Mouse (Mus musculus): ENCODE results near the gene Chmp1a. TPM values are rescaled to one million over a fixed set of nuclear protein-coding genes. Genes with fewer than 3 reads are reported as not detected.

Gene Chmp1a
- polyA plus RNA-seq, 1 experiment from 2014 or later, result 248 TPM

DNA sequence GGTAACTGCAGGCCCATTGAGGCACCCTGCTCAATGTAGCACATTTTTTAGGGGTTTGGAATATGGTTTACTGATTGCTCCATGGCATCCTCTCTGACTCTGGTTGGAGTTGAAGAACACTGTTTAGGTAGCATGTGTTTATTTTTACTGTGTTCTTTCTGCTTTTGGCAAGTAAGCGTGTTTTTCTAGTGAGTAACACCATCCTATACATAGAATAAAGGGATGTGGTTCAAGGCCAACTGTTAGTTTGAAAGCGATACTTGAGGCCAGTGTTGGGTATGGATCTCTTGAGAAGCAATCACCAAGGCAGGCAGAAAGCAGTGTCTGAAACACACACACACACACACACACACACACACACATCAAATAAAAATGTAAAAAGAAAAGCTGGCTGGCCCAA is 24.6 kb downstream of the Chmp1a start:
- no peaks in the 10 kb centered on the region for H3K27me3 ChIP-seq (replicated peaks; ENCODE audit: control insufficient read depth, insufficient read depth, low read length)
- H3K27ac ChIP-seq (ENCODE audit: low read length), result no peak overlapping the region
- H3K9ac ChIP-seq (replicated peaks; ENCODE audit: low read depth, low read length), result no peak overlapping the region
- 84% methylated on average over 2 of the region's 2 CpGs for WGBS
- no peak overlapping the region for H3K4me3 ChIP-seq (replicated peaks; ENCODE audit: low read length)
- ATAC-seq, result no peak
- H3K4me2 ChIP-seq (ENCODE audit: low read length), result no peak overlapping the region
- H3K4me1 ChIP-seq (replicated peaks; ENCODE audit: control insufficient read depth, insufficient read depth, low read length), result no peaks in the 10 kb centered on the region
- H3K36me3 ChIP-seq (ENCODE audit: control insufficient read depth, insufficient read depth), result no peaks in the 10 kb centered on the region
- no peaks in the 10 kb centered on the region for H3K9me3 ChIP-seq (ENCODE audit: control insufficient read depth, low read length)

DNA sequence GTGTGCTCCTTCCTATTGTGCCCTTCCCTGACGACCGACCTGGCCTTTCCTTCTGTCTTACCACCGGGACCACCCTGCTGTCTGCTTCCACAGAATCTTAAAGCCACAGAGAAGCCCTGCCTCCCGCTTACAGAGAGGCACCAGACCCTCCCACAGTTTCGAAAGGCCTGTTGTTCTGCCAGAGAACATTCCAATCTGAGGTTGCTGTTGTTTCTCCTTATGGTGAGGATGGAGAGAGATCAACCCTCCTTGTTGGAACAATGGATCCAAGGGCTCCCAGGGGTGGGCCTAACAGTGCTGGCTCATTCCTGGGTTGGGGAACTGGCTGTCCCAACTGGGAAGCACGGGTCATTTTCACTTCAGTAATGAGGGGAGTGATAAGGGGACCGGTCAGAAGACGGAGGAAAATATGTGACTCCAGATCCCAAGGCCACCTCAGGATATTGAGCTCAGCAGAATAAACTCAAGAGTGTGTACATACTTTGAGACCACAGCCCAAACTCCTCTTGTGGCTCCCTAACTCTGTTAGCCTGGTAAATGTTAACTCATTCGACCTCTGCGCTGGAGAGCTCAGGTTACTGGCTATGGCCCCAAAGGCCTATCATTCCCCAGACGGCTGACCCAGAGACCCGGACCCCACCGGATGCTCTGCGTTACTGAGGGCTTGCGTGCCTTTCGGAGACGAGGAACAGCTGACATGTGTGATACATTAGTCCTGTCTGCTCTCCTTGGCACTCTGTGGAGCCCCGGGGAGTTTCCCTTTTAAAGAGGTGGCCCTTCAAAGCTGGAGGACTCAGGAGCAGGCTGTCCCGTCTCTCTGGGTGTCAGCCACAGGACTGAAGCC is 26.8 kb downstream of the Chmp1a start, which contains the start of gene Dpep1:
Gene Dpep1 (plus strand): TSS at position 677 of the 844 bp plus-strand sequence.
- ATAC-seq, result no peak
- no peaks in the 10 kb centered on the region for H3K4me1 ChIP-seq (replicated peaks; ENCODE audit: control insufficient read depth, insufficient read depth, low read length)
- no peaks in the 10 kb centered on the region for H3K36me3 ChIP-seq (ENCODE audit: control insufficient read depth, insufficient read depth)
- H3K4me3 ChIP-seq (replicated peaks; ENCODE audit: low read length), result no peak within 1 kb of the TSS
- H3K27me3 ChIP-seq (replicated peaks; ENCODE audit: control insufficient read depth, insufficient read depth, low read length), result no peaks in the 10 kb centered on the region
- WGBS, result 60% methylated on average over 19 of the region's 19 CpGs
- H3K4me2 ChIP-seq (ENCODE audit: low read length), result no peak within 1 kb of the TSS
- H3K27ac ChIP-seq (ENCODE audit: low read length), result no peak within 1 kb of the TSS
- H3K9ac ChIP-seq (replicated peaks; ENCODE audit: low read depth, low read length), result no peak within 1 kb of the TSS
- H3K9me3 ChIP-seq (ENCODE audit: control insufficient read depth, low read length), result no peaks in the 10 kb centered on the region

- Histone ChIP-seq H3K27me3 (replicated peaks; ENCODE audit: control insufficient read depth, insufficient read depth, low read length) (no peaks in the 10 kb centered on the region), H3K9ac (replicated peaks; ENCODE audit: low read depth, low read length) (no peak overlapping the region), H3K4me2 (ENCODE audit: low read length) (no peak overlapping the region), H3K9me3 (ENCODE audit: control insufficient read depth, low read length) (peaks cover 3% of the 10 kb centered on the region; the same call in 1 of the 2 replicates), H3K4me1 (replicated peaks; ENCODE audit: control insufficient read depth, insufficient read depth, low read length) (no peaks in the 10 kb centered on the region), H3K4me3 (replicated peaks; ENCODE audit: low read length) (no peak overlapping the region), H3K36me3 (ENCODE audit: control insufficient read depth, insufficient read depth) (no peaks in the 10 kb centered on the region), H3K27ac (ENCODE audit: low read length) (no peak overlapping the region)
- ATAC-seq, result no peak
- 87% methylated on average over 3 of the region's 3 CpGs for WGBS
Measured at GRCm38 (mm10) chr8:123181391-123181790, 31.2 kb downstream of the Chmp1a start.

DNA sequence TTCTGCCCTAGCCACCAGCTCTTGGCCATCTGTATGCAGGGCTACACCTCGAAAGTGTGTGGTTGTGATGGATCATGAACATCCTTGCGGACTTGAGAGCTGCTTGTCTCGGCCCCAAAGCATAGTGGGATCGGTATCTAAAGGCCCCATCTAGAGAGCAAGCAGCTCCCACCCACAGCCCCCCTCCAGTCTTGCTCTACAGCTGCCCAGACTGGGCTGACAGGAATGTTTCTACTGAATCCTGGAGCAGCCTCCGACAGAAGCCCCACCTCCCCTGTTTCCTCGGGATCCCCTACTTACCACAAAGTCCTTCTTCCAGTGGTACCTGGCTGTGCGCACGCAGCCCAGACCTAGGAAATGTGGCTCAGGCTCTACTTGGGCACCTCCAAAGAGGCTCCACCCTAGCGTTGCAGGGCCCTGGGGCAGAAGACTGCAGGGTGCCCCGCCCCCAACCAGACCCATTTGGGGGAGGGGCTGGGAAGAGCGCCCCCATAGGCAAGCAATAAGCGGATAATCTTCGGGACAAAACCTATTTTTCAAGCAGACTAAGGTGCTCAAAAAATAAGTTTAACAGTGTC is 54.6 kb downstream of the Chmp1a start, which contains the start of gene Sult5a1:
Gene Sult5a1 (minus strand): TSS at position 428 of the 578 bp plus-strand sequence.
- Histone ChIP-seq H3K4me2 (ENCODE audit: low read length) (peak within 1 kb of the TSS; percentile 16; the same call in 1 of the 2 replicates), H3K4me3 (replicated peaks; ENCODE audit: low read length) (no peak within 1 kb of the TSS), H3K4me1 (replicated peaks; ENCODE audit: control insufficient read depth, insufficient read depth, low read length) (no peaks in the 10 kb centered on the region), H3K27me3 (replicated peaks; ENCODE audit: control insufficient read depth, insufficient read depth, low read length) (no peaks in the 10 kb centered on the region), H3K27ac (ENCODE audit: low read length) (no peak within 1 kb of the TSS), H3K9me3 (ENCODE audit: control insufficient read depth, low read length) (no peaks in the 10 kb centered on the region), H3K9ac (replicated peaks; ENCODE audit: low read depth, low read length) (no peak within 1 kb of the TSS), H3K36me3 (ENCODE audit: control insufficient read depth, insufficient read depth) (no peaks in the 10 kb centered on the region)
- WGBS, result 34% methylated on average over 13 of the region's 13 CpGs
- ATAC-seq, result no peak

DNA sequence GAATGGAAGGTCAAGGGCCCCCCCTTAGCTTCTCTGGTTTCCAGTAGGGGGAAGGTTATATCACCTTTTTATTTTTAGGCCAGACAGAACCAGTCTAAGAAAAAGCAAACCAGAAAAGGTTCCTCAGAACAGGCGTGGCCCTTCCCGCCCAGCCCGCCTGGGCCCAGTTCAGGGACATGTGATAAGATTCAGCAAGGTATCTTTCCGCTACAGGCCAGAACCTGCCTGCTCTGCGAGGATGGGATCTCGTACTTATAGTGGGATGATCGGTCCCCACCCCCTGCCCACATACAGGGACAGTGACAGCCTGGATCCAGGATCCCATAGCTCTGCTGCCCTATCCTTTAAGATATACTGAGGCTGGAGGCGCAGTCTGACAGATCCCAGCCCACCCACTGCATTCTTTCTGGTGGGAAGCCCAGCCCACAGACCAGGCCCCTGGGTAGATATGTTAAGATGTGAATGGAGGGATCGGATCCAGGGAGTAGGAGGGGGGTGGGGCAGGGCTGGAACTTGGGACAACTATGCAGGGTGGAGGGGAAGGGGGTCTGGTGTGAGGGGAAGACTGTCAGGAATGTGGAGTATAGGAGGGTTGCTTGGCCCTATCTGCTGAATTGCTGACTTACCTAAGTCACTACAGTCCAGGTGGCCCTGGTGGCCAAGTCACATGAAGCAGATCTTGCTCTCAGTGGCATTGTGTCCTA is 56.3 kb downstream of the Chmp1a start:
- Histone ChIP-seq H3K9me3 (ENCODE audit: control insufficient read depth, low read length) (no peaks in the 10 kb centered on the region), H3K27ac (ENCODE audit: low read length) (no peak overlapping the region), H3K9ac (replicated peaks; ENCODE audit: low read depth, low read length) (no peak overlapping the region), H3K27me3 (replicated peaks; ENCODE audit: control insufficient read depth, insufficient read depth, low read length) (no peaks in the 10 kb centered on the region), H3K4me1 (replicated peaks; ENCODE audit: control insufficient read depth, insufficient read depth, low read length) (no peaks in the 10 kb centered on the region), H3K4me3 (replicated peaks; ENCODE audit: low read length) (no peak overlapping the region), H3K36me3 (ENCODE audit: control insufficient read depth, insufficient read depth) (no peaks in the 10 kb centered on the region), H3K4me2 (ENCODE audit: low read length) (no peak overlapping the region)
- no peak for ATAC-seq
- WGBS, result 85% methylated on average over 9 of the region's 9 CpGs

GRCm38 (mm10) chr8:123155177-123155576 is 57.4 kb downstream of the Chmp1a start:
- H3K9me3 ChIP-seq (ENCODE audit: control insufficient read depth, low read length), result no peaks in the 10 kb centered on the region
- H3K9ac ChIP-seq (replicated peaks; ENCODE audit: low read depth, low read length), result no peak overlapping the region
- no peak overlapping the region for H3K4me2 ChIP-seq (ENCODE audit: low read length)
- no peaks in the 10 kb centered on the region for H3K27me3 ChIP-seq (replicated peaks; ENCODE audit: control insufficient read depth, insufficient read depth, low read length)
- no peaks in the 10 kb centered on the region for H3K4me1 ChIP-seq (replicated peaks; ENCODE audit: control insufficient read depth, insufficient read depth, low read length)
- no peak for ATAC-seq
- no peak overlapping the region for H3K4me3 ChIP-seq (replicated peaks; ENCODE audit: low read length)
- no peak overlapping the region for H3K27ac ChIP-seq (ENCODE audit: low read length)
- no peaks in the 10 kb centered on the region for H3K36me3 ChIP-seq (ENCODE audit: control insufficient read depth, insufficient read depth)
- WGBS, result 79% methylated on average over 5 of the region's 5 CpGs

Other genes with a start within 250 kb of the Chmp1a start
- 30.3 and 33.6 TPM in 2 replicates for gene Ankrd11, start 170.5 kb downstream of the Chmp1a start, polyA plus RNA-seq (2015; fragmentation: Nextera tagmentation; extraction: Ambion mirVana)
- gene Spg7, start 149.8 kb downstream of the Chmp1a start, polyA plus RNA-seq (2015; fragmentation: Nextera tagmentation; extraction: Ambion mirVana), result 45.3 and 51.8 TPM in 2 replicates
- gene Rpl13, start 110.4 kb downstream of the Chmp1a start, polyA plus RNA-seq (2015; fragmentation: Nextera tagmentation; extraction: Ambion mirVana), result 777 and 810 TPM in 2 replicates
- 2.8 and 7.3 TPM in 2 replicates for gene Cpne7, start 95.4 kb downstream of the Chmp1a start, polyA plus RNA-seq (2015; fragmentation: Nextera tagmentation; extraction: Ambion mirVana)
- gene Sult5a1, start 54.4 kb downstream of the Chmp1a start, polyA plus RNA-seq (2015; fragmentation: Nextera tagmentation; extraction: Ambion mirVana), result 0.33 and 0.82 TPM in 2 replicates
- 0.14 and 0.18 TPM in 2 replicates for gene Dpep1, start 26.5 kb downstream of the Chmp1a start, polyA plus RNA-seq (2015; fragmentation: Nextera tagmentation; extraction: Ambion mirVana)
- 5.9 and 6.3 TPM in 2 replicates for gene Spata33, start 69 bp upstream of the Chmp1a start, polyA plus RNA-seq (2015; fragmentation: Nextera tagmentation; extraction: Ambion mirVana)
- 42.9 and 54.1 TPM in 2 replicates for gene Cdk10, start 12.1 kb upstream of the Chmp1a start, polyA plus RNA-seq (2015; fragmentation: Nextera tagmentation; extraction: Ambion mirVana)
- 5.8 and 7.8 TPM in 2 replicates for gene Spata2l, start 23.5 kb upstream of the Chmp1a start, polyA plus RNA-seq (2015; fragmentation: Nextera tagmentation; extraction: Ambion mirVana)
- 26.8 and 31.2 TPM in 2 replicates for gene Zfp276, start 41.4 kb upstream of the Chmp1a start, polyA plus RNA-seq (2015; fragmentation: Nextera tagmentation; extraction: Ambion mirVana)
- 44.9 and 60.5 TPM in 2 replicates for gene Vps9d1, start 41.6 kb upstream of the Chmp1a start, polyA plus RNA-seq (2015; fragmentation: Nextera tagmentation; extraction: Ambion mirVana)
- gene Fanca, start 105.8 kb upstream of the Chmp1a start, polyA plus RNA-seq (2015; fragmentation: Nextera tagmentation; extraction: Ambion mirVana), result 12.8 and 14.8 TPM in 2 replicates
- 31.8 and 33.4 TPM in 2 replicates for gene Spire2, start 120.0 kb upstream of the Chmp1a start, polyA plus RNA-seq (2015; fragmentation: Nextera tagmentation; extraction: Ambion mirVana)
- gene Tcf25, start 161.0 kb upstream of the Chmp1a start, polyA plus RNA-seq (2015; fragmentation: Nextera tagmentation; extraction: Ambion mirVana), result 283 and 303 TPM in 2 replicates
- 0.09 and 0.12 TPM in 2 replicates for gene Mc1r, start 194.3 kb upstream of the Chmp1a start, polyA plus RNA-seq (2015; fragmentation: Nextera tagmentation; extraction: Ambion mirVana)
- 1,828 and 2,004 TPM in 2 replicates for gene Tubb3, start 198.7 kb upstream of the Chmp1a start, polyA plus RNA-seq (2015; fragmentation: Nextera tagmentation; extraction: Ambion mirVana)
- 43.9 and 48.3 TPM in 2 replicates for gene Def8, start 210.8 kb upstream of the Chmp1a start, polyA plus RNA-seq (2015; fragmentation: Nextera tagmentation; extraction: Ambion mirVana)

All from forebrain, embryonic 16.5 days (tissue).